Mouse (Mus musculus) liver, embryonic 13.5 days (tissue): Measurements from ENCODE around the gene Nav2. TPM values are rescaled to one million over a fixed set of nuclear protein-coding genes. Genes with fewer than 3 reads are reported as not detected.

Experiments used
- ATAC-seq: fragments of 200-750 bp; cut with Nextera tagmentation; 2 replicates; pipeline ENCODE4 v1.8.0; 2017; ENCODE audit warnings: low read depth, mild to moderate bottlenecking, moderate number of reproducible peaks, moderate library complexity
- DNase-seq: peaks from one replicate; pipeline ENCODE4 v3.0.0; 2022
- H3K27ac ChIP-seq: fragments of 300-500 bp; sonication (generic); 2 replicates; pipeline ENCODE4 v1.5.1; 2015; ENCODE audit warnings: moderate library complexity, mild to moderate bottlenecking, inconsistent platforms
- H3K27me3 ChIP-seq: fragments of 300-500 bp; sonication (generic); 2 replicates; pipeline ENCODE4 v1.6.1; 2015; ENCODE audit warnings: mild to moderate bottlenecking, inconsistent platforms
- H3K36me3 ChIP-seq: fragments of 300-500 bp; sonication (generic); 2 replicates; pipeline ENCODE4 v1.6.1; 2015; ENCODE audit warnings: mild to moderate bottlenecking, inconsistent platforms
- H3K4me1 ChIP-seq: fragments of 300-500 bp; sonication (generic); replicated peaks from 2 replicates; pipeline ENCODE4 v1.6.1; 2015; ENCODE audit warnings: inconsistent platforms
- H3K4me2 ChIP-seq: fragments of 300-500 bp; sonication (generic); 2 replicates; pipeline ENCODE4 v1.6.1; 2015; ENCODE audit warnings: inconsistent platforms, mild to moderate bottlenecking, moderate library complexity
- H3K4me3 ChIP-seq: fragments of 300-500 bp; sonication (generic); replicated peaks from 2 replicates; pipeline ENCODE4 v1.5.1; 2015; ENCODE audit warnings: mild to moderate bottlenecking, inconsistent platforms
- H3K9ac ChIP-seq: fragments of 300-500 bp; sonication (generic); 2 replicates; pipeline ENCODE4 v1.6.1; 2015; ENCODE audit warnings: mild to moderate bottlenecking, inconsistent platforms
- H3K9me3 ChIP-seq: fragments of 300-500 bp; sonication (generic); replicated peaks from 2 replicates; pipeline ENCODE4 v1.6.1; 2016; ENCODE audit warnings: inconsistent platforms
- WGBS: fragments of 180-500 bp; shearing (Covaris S2); methylation state at CpG from one replicate; pipeline ENCODE4 v1.1.7; 2015; ENCODE audit not compliant: insufficient replicate concordance; 5-methylcytosine and 5-hydroxymethylcytosine counted together
- polyA plus RNA-seq: library from polyadenylated mRNA; unstranded; fragments of >200 nt; fragmentation: Nextera tagmentation; extraction: Ambion mirVana; gene quantifications from 2 replicates; pipeline ENCODE4 v1.2.1, GENCODE M21; 2015

Gene Nav2
- polyA plus RNA-seq, 1 experiment from 2014 or later = 1.8 TPM

GRCm38 (mm10) chr7:49309746-49310145 is 401.2 kb downstream of the Nav2 start:
- DNase-seq = no peak
- ATAC-seq = peak; percentile 77
- WGBS = 42% methylated on average over 5 of the region's 5 CpGs

GRCm38 (mm10) chr7:49313945-49314344 is 405.4 kb downstream of the Nav2 start:
- H3K4me3 ChIP-seq = no peak overlapping the region
- H3K4me1 ChIP-seq = peaks cover 28% of the 10 kb centered on the region
- H3K36me3 ChIP-seq = no peaks in the 10 kb centered on the region
- no peaks in the 10 kb centered on the region for H3K27me3 ChIP-seq
- no peak overlapping the region for H3K4me2 ChIP-seq
- H3K9ac ChIP-seq = no peak overlapping the region
- H3K9me3 ChIP-seq = no peaks in the 10 kb centered on the region
- DNase-seq (no peak), ATAC-seq (no peak)
- no peak overlapping the region for H3K27ac ChIP-seq
- 67% methylated on average over 7 of the region's 7 CpGs for WGBS

More at GRCm38 (mm10) chr7:49309746-49310145, 401.2 kb downstream of the Nav2 start:
- no peak overlapping the region for H3K4me2 ChIP-seq
- H3K9ac ChIP-seq = no peak overlapping the region
- no peaks in the 10 kb centered on the region for H3K36me3 ChIP-seq
- no peak overlapping the region for H3K27ac ChIP-seq
- H3K4me1 ChIP-seq = peaks cover 31% of the 10 kb centered on the region
- H3K9me3 ChIP-seq = no peaks in the 10 kb centered on the region
- no peak overlapping the region for H3K4me3 ChIP-seq
- peaks cover 15% of the 10 kb centered on the region; the same call in 1 of the 2 replicates for H3K27me3 ChIP-seq

GRCm38 (mm10) chr7:49315033-49315432 is 406.5 kb downstream of the Nav2 start:
- 38% methylated on average over 3 of the region's 3 CpGs for WGBS
- Histone ChIP-seq H3K9ac (no peak overlapping the region), H3K27ac (no peak overlapping the region), H3K4me1 (peaks cover 34% of the 10 kb centered on the region), H3K27me3 (no peaks in the 10 kb centered on the region), H3K4me2 (no peak overlapping the region), H3K4me3 (no peak overlapping the region), H3K36me3 (no peaks in the 10 kb centered on the region), H3K9me3 (no peaks in the 10 kb centered on the region)
- ATAC-seq (no peak), DNase-seq (no peak)

- 61% methylated on average over 3 of the region's 3 CpGs for WGBS
- H3K4me3 ChIP-seq = no peak overlapping the region
- no peak overlapping the region for H3K27ac ChIP-seq
- no peaks in the 10 kb centered on the region for H3K9me3 ChIP-seq
- peaks cover 40% of the 10 kb centered on the region for H3K4me1 ChIP-seq
- H3K9ac ChIP-seq = no peak overlapping the region
- no peaks in the 10 kb centered on the region for H3K27me3 ChIP-seq
- no peak overlapping the region for H3K4me2 ChIP-seq
- no peak for ATAC-seq
- DNase-seq = no peak
- H3K36me3 ChIP-seq = no peaks in the 10 kb centered on the region
Observed at GRCm38 (mm10) chr7:49316600-49316999, 408.1 kb downstream of the Nav2 start.

- no peak overlapping the region for H3K9ac ChIP-seq
- no peaks in the 10 kb centered on the region for H3K9me3 ChIP-seq
- 70% methylated on average over 15 of the region's 15 CpGs for WGBS
- no peaks in the 10 kb centered on the region for H3K27me3 ChIP-seq
- DNase-seq = no peak
- no peak for ATAC-seq
- peaks cover 52% of the 10 kb centered on the region for H3K4me1 ChIP-seq
- H3K36me3 ChIP-seq = no peaks in the 10 kb centered on the region
- peak overlapping the region; percentile 32; the same call in 1 of the 2 replicates for H3K27ac ChIP-seq
- no peak overlapping the region for H3K4me2 ChIP-seq
- no peak overlapping the region for H3K4me3 ChIP-seq
Observed at GRCm38 (mm10) chr7:49318183-49318897, 409.8 kb downstream of the Nav2 start.

- peaks cover 53% of the 10 kb centered on the region for H3K4me1 ChIP-seq
- no peak overlapping the region for H3K9ac ChIP-seq
- H3K27me3 ChIP-seq = no peaks in the 10 kb centered on the region
- no peak for ATAC-seq
- H3K27ac ChIP-seq = peak overlapping the region; percentile 96; the same call in 1 of the 2 replicates
- no peak for DNase-seq
- H3K36me3 ChIP-seq = no peaks in the 10 kb centered on the region
- 83% methylated on average over 8 of the region's 8 CpGs for WGBS
- no peaks in the 10 kb centered on the region for H3K9me3 ChIP-seq
- H3K4me2 ChIP-seq = no peak overlapping the region
- no peak overlapping the region for H3K4me3 ChIP-seq
Observed at GRCm38 (mm10) chr7:49318898-49319293, 410.4 kb downstream of the Nav2 start.

- H3K27ac ChIP-seq = peak overlapping the region; percentile 96
Observed at GRCm38 (mm10) chr7:49319981-49320380, 411.5 kb downstream of the Nav2 start.

GRCm38 (mm10) chr7:49321124-49321531 is 412.6 kb downstream of the Nav2 start:
- Histone ChIP-seq H3K27me3 (no peaks in the 10 kb centered on the region), H3K36me3 (no peaks in the 10 kb centered on the region), H3K4me1 (peaks cover 61% of the 10 kb centered on the region), H3K27ac (peak overlapping the region; percentile 96), H3K4me3 (peak overlapping the region; percentile 7; the same call in 1 of the 2 replicates), H3K9ac (peak overlapping the region; percentile 69), H3K9me3 (no peaks in the 10 kb centered on the region), H3K4me2 (peak overlapping the region; percentile 60)
- WGBS = 22% methylated on average over 8 of the region's 8 CpGs
- peak; percentile 86 for ATAC-seq
- DNase-seq = peak; percentile 72

More at GRCm38 (mm10) chr7:49319981-49320380, 411.5 kb downstream of the Nav2 start:
- Histone ChIP-seq H3K9ac (no peak overlapping the region), H3K4me2 (peak overlapping the region; percentile 60), H3K9me3 (no peaks in the 10 kb centered on the region), H3K36me3 (no peaks in the 10 kb centered on the region), H3K27me3 (no peaks in the 10 kb centered on the region), H3K4me3 (no peak overlapping the region), H3K4me1 (peaks cover 53% of the 10 kb centered on the region)
- 18% methylated on average over 1 of the region's 1 CpGs for WGBS
- ATAC-seq (peak; percentile 72), DNase-seq (no peak)

- Histone ChIP-seq H3K4me2 (peak overlapping the region; percentile 60), H3K27ac (peak overlapping the region; percentile 96), H3K9me3 (no peaks in the 10 kb centered on the region), H3K9ac (peak overlapping the region; percentile 60), H3K4me3 (no peak overlapping the region), H3K36me3 (no peaks in the 10 kb centered on the region), H3K4me1 (peaks cover 71% of the 10 kb centered on the region), H3K27me3 (no peaks in the 10 kb centered on the region)
- ATAC-seq (peak; percentile 77), DNase-seq (no peak)
- WGBS = 30% methylated on average over 2 of the region's 2 CpGs
Observed at GRCm38 (mm10) chr7:49322179-49322578, 413.7 kb downstream of the Nav2 start.

- ATAC-seq (no peak), DNase-seq (no peak)
- Histone ChIP-seq H3K27ac (no peak overlapping the region), H3K4me2 (no peak overlapping the region), H3K27me3 (no peaks in the 10 kb centered on the region), H3K4me3 (no peak overlapping the region), H3K36me3 (no peaks in the 10 kb centered on the region), H3K9me3 (no peaks in the 10 kb centered on the region), H3K9ac (no peak overlapping the region), H3K4me1 (peaks cover 67% of the 10 kb centered on the region)
- WGBS = 80% methylated on average over 2 of the region's 2 CpGs
Observed at GRCm38 (mm10) chr7:49324575-49324974, 416.1 kb downstream of the Nav2 start.

GRCm38 (mm10) chr7:49326136-49326722 is 417.7 kb downstream of the Nav2 start:
- Histone ChIP-seq H3K9ac (peak overlapping the region; percentile 38; the same call in 1 of the 2 replicates), H3K27ac (peak overlapping the region; percentile 80), H3K4me3 (no peak overlapping the region), H3K36me3 (no peaks in the 10 kb centered on the region), H3K4me2 (peak overlapping the region; percentile 30; the same call in 1 of the 2 replicates), H3K4me1 (peaks cover 50% of the 10 kb centered on the region), H3K9me3 (no peaks in the 10 kb centered on the region), H3K27me3 (no peaks in the 10 kb centered on the region)
- DNase-seq (no peak), ATAC-seq (no peak)
- 38% methylated on average over 5 of the region's 5 CpGs for WGBS
